Mouse (Mus musculus): ENCODE measurements around the gene Aldob.

DNA sequence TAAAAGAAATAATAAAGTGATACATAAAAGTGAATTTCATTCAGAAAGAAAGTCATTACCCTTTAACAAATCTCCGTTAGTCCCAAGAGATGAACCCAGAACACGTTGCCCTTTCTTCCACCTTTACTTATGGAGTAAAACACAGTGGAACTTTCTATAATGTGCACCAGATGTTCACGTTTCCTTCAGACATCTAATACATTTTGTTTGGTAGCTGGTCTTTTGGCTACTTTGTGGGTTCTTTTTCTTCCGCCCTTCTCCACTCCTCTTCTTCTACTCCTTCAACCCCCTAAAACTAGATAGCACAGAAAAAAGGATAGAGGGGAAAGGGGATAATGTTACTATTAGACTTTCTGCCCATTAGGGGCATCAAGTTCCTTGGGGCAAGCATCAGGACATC is 36.7 kb downstream of the Aldob start:
- TF ChIP-seq EP300 (IDR thresholded peaks at IDR 0.05; ENCODE audit: insufficient read depth, low read depth, low read length) = no peak
- no peak for TF ChIP-seq POLR2A (IDR thresholded peaks at IDR 0.05; ENCODE audit: insufficient read depth, low read depth, low read length)

Data from heart, adult 2 months (tissue).